In genomic region chr1:129843416-129843815, GRCm38 (mm10) we compare ENCODE assay signal across 10 mouse cellular contexts.
DNase-seq lines count a peak whose midpoint lies in the region; ATAC-seq and TF ChIP-seq lines count a peak whose summit lies in the region.
"Had no signal": no experiment of that assay in that cellular context is flagged by ENCODE, and none has a peak within 500 bp of the region (broad histone marks: within the 10 kb centered on the region; RNA-seq: fewer than 3 reads in every experiment).

No protein-coding gene starts in this region.

- ATAC-seq in CD4-positive, CD25-positive, alpha-beta regulatory T cell, adult 4 months, result no peak
- ATAC-seq in hindbrain, postnatal 0 days, result no peak
- ATAC-seq in stomach, postnatal 0 days (ENCODE audit: low FRiP score, low TSS enrichment), result no peak

- no peaks in the 10 kb centered on the region for H3K4me1 ChIP-seq in hindbrain, postnatal 0 days (ENCODE audit: insufficient read depth, low read length)
- H3K4me1 ChIP-seq in hindbrain, embryonic 10.5 days (replicated peaks), result no peaks in the 10 kb centered on the region
- no peaks in the 10 kb centered on the region for H3K4me1 ChIP-seq in stomach, postnatal 0 days (replicated peaks; ENCODE audit: control insufficient read depth, insufficient read depth)
- H3K4me1 ChIP-seq: limb, embryonic 13.5 days had no signal

- H3K27ac ChIP-seq in hindbrain, postnatal 0 days, result no peak overlapping the region
- H3K27ac ChIP-seq in hindbrain, embryonic 10.5 days, result no peak overlapping the region
- no peak overlapping the region for H3K27ac ChIP-seq in stomach, postnatal 0 days (replicated peaks)
- H3K27ac ChIP-seq: limb, embryonic 13.5 days had no signal

- DNase-seq in CD4-positive, CD25-positive, alpha-beta regulatory T cell, adult 2 months (ENCODE audit: low read depth, low spot score), result peak; percentile 15
- peak; percentile 48 for DNase-seq in hindbrain, postnatal 0 days (ENCODE audit: low spot score)
- no peak for DNase-seq in hindbrain, embryonic 10.5 days (ENCODE audit: low spot score)
- DNase-seq in thymus, postnatal 14 days, result peak; percentile 8
- DNase-seq in thymus, postnatal 36 days, result no peak
- DNase-seq in stomach, postnatal 0 days (ENCODE audit: low spot score), result no peak
- no peak for DNase-seq in heart, adult 9 months (ENCODE audit: low spot score in 2 of 2)
- DNase-seq: right cerebral cortex, adult 18-20 months had no signal

- no peaks in the 10 kb centered on the region for H3K9me3 ChIP-seq in hindbrain, postnatal 0 days (ENCODE audit: low read length)
- no peaks in the 10 kb centered on the region for H3K9me3 ChIP-seq in hindbrain, embryonic 10.5 days
- no peaks in the 10 kb centered on the region for H3K9me3 ChIP-seq in stomach, postnatal 0 days (ENCODE audit: control insufficient read depth, low read length)
- H3K9me3 ChIP-seq: limb, embryonic 13.5 days had no signal

- H3K9ac ChIP-seq in hindbrain, postnatal 0 days (replicated peaks; ENCODE audit: low read length), result no peak overlapping the region
- H3K9ac ChIP-seq in stomach, postnatal 0 days (ENCODE audit: low read length), result no peak overlapping the region
- H3K9ac ChIP-seq: limb, embryonic 13.5 days had no signal

- TF ChIP-seq CTCF in hindbrain, postnatal 0 days (IDR thresholded peaks at IDR 0.05; ENCODE audit: low read depth), result peak; percentile 58
- peak; percentile 68 for TF ChIP-seq CTCF in stomach, postnatal 0 days (IDR thresholded peaks at IDR 0.05; ENCODE audit: low read depth)

- TF ChIP-seq EP300 in stomach, postnatal 0 days (optimal IDR thresholded peaks at IDR 0.05), result no peak

- no peaks in the 10 kb centered on the region for H3K27me3 ChIP-seq in hindbrain, postnatal 0 days (ENCODE audit: insufficient read depth, low read length)
- no peaks in the 10 kb centered on the region for H3K27me3 ChIP-seq in hindbrain, embryonic 10.5 days (ENCODE audit: insufficient read depth, poor library complexity, severe bottlenecking)
- H3K27me3 ChIP-seq in stomach, postnatal 0 days (ENCODE audit: control insufficient read depth, insufficient read depth, low read length), result no peaks in the 10 kb centered on the region
- H3K27me3 ChIP-seq: limb, embryonic 13.5 days had no signal

- WGBS in hindbrain, postnatal 0 days, result 51% methylated on average over 2 of the region's 2 CpGs
- 68% methylated on average over 2 of the region's 2 CpGs for WGBS in hindbrain, embryonic 10.5 days
- 45% methylated on average over 2 of the region's 2 CpGs for WGBS in stomach, postnatal 0 days

- H3K4me3 ChIP-seq in hindbrain, postnatal 0 days (ENCODE audit: low read length), result no peak overlapping the region
- no peak overlapping the region for H3K4me3 ChIP-seq in hindbrain, embryonic 10.5 days
- H3K4me3 ChIP-seq in stomach, postnatal 0 days (ENCODE audit: low read depth, low read length), result no peak overlapping the region
- H3K4me3 ChIP-seq: limb, embryonic 13.5 days had no signal

- H3K4me2 ChIP-seq in hindbrain, postnatal 0 days (ENCODE audit: low read depth, low read length), result no peak overlapping the region
- H3K4me2 ChIP-seq in stomach, postnatal 0 days (replicated peaks; ENCODE audit: low read depth), result no peak overlapping the region
- H3K4me2 ChIP-seq: limb, embryonic 13.5 days had no signal

- no peaks in the 10 kb centered on the region for H3K36me3 ChIP-seq in hindbrain, postnatal 0 days (ENCODE audit: insufficient read depth, low read length)
- H3K36me3 ChIP-seq in hindbrain, embryonic 10.5 days, result no peaks in the 10 kb centered on the region
- no peaks in the 10 kb centered on the region for H3K36me3 ChIP-seq in stomach, postnatal 0 days (ENCODE audit: control insufficient read depth, insufficient read depth, low read length)
- H3K36me3 ChIP-seq: limb, embryonic 13.5 days had no signal

Comparison
In these comparisons a context has a peak if more than half of its experiments do, and no peak if none do; other contexts are left out.
1. DNase-seq: peak in CD4-positive, CD25-positive, alpha-beta regulatory T cell, adult 2 months (single experiment), hindbrain, postnatal 0 days (single experiment) and thymus, postnatal 14 days (single experiment); none in hindbrain, embryonic 10.5 days (single experiment), thymus, postnatal 36 days (0 of 2), stomach, postnatal 0 days (single experiment) and heart, adult 9 months (0 of 2).